Mouse (Mus musculus) cerebellum, adult 2 months (tissue): ENCODE data around the gene Klhl18. TPM values are rescaled to one million over a fixed set of nuclear protein-coding genes. Genes with fewer than 3 reads are reported as not detected.
"Not testable (repeated sequence)": the region's sequence is repeated elsewhere in the genome, so short reads cannot be mapped to it uniquely, and the experiment has no call there.

Experiments used
- DNase-seq, 2 experiments: peaks; one replicate each; pipeline ENCODE4 v3.0.0; 2021
- H3K27ac ChIP-seq: fragments of 200-500 bp; 2 replicates; pipeline ENCODE4 v1.5.1; 2012; ENCODE audit warnings: low read length, control low read depth, inconsistent platforms; ENCODE audit not compliant: insufficient read depth
- H3K27me3 ChIP-seq: fragments of 200-500 bp; 2 replicates; pipeline ENCODE4 v1.6.1; 2012; ENCODE audit warnings: inconsistent platforms, mild to moderate bottlenecking, low read length, moderate library complexity; ENCODE audit not compliant: control insufficient read depth, insufficient read depth
- H3K4me1 ChIP-seq: fragments of 200-500 bp; 2 replicates; pipeline ENCODE4 v1.6.1; 2011; ENCODE audit warnings: low read length; ENCODE audit not compliant: control insufficient read depth, insufficient read depth
- H3K4me3 ChIP-seq: fragments of 200-500 bp; replicated peaks from 2 replicates; pipeline ENCODE3; 2011; ENCODE audit warnings: mild to moderate bottlenecking, low read depth, low read length, control low read depth; ENCODE audit not compliant: insufficient read depth
- CTCF ChIP-seq: fragments of 200-500 bp; IDR thresholded peaks from 2 replicates; pipeline ENCODE4 v1.5.1; 2011; ENCODE audit warnings: low read depth, mild to moderate bottlenecking, control low read depth, low read length, moderate library complexity, borderline replicate concordance; ENCODE audit not compliant: insufficient read depth
- POLR2A ChIP-seq: fragments of 200-500 bp; IDR thresholded peaks from 2 replicates; pipeline ENCODE4 v1.6.1; 2011; ENCODE audit warnings: low read length, control low read depth, borderline replicate concordance; ENCODE audit not compliant: insufficient read depth
- WGBS: fragments of 180-500 bp; shearing (Covaris S2); methylation state at CpG from one replicate; pipeline ENCODE4 v1.1.7; 2018; 5-methylcytosine and 5-hydroxymethylcytosine counted together
- polyA plus RNA-seq: library from polyadenylated mRNA; depleted of rRNA; stranded (reverse); fragments of >200 nt; gene quantifications from 2 replicates; pipeline ENCODE4 v1.2.3, GENCODE M21; 2012; rRNA removed

Klhl18 gene
- polyA plus RNA-seq, 1 experiment = 25.9 TPM

DNA sequence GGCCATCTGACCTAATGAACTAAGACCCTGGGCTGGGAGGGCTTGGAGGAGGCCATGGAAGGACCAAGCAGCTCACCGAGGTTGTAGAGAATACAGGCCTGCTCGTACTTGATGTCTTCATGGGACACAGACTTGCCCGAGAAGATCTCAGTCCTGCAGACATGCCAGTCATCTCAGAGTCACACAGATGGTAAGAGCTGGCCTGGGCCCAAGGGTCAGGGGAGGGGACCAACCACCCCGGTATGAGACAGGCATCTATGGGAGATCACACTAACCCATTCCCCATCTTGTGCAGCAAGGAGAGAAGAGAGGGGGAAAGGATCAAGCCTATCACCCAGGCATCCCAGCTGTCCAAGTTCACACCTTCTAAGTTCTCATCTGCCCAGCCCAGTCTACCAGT, 83.2 kb downstream of the Klhl18 start:
- H3K4me1 ChIP-seq = peaks cover 19% of the 10 kb centered on the region
- TF ChIP-seq POLR2A (no peak), CTCF (no peak)
- 20% methylated on average over 4 of the region's 4 CpGs for WGBS
- H3K27ac ChIP-seq = no peak overlapping the region
- no peaks in the 10 kb centered on the region for H3K27me3 ChIP-seq
- DNase-seq = no peak
- no peak overlapping the region for H3K4me3 ChIP-seq

DNA sequence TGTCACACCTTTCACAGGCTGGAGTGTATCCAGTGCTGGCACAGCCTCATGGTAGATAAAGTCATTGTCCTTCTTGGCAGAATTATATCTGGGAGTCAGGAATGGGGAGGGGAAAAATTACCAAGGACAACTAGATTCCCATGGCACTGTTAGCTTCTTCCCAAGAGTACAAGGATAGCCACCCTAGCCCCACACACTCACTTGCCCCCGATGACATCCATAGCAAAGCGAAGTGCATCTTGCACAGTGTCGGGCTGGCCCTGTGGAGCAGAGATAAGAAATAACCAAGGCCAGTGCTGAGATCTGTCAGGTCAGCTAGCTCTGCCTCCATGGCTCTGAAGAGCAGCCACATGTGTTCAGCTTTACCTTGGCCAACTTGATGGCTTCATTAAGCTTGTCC, 85.7 kb downstream of the Klhl18 start:
- H3K27me3 ChIP-seq = no peaks in the 10 kb centered on the region
- no peak for DNase-seq
- no peak overlapping the region for H3K4me3 ChIP-seq
- no peak overlapping the region for H3K27ac ChIP-seq
- WGBS = 92% methylated on average over 3 of the region's 3 CpGs
- peaks cover 19% of the 10 kb centered on the region for H3K4me1 ChIP-seq
- TF ChIP-seq CTCF (no peak), POLR2A (no peak)

DNA sequence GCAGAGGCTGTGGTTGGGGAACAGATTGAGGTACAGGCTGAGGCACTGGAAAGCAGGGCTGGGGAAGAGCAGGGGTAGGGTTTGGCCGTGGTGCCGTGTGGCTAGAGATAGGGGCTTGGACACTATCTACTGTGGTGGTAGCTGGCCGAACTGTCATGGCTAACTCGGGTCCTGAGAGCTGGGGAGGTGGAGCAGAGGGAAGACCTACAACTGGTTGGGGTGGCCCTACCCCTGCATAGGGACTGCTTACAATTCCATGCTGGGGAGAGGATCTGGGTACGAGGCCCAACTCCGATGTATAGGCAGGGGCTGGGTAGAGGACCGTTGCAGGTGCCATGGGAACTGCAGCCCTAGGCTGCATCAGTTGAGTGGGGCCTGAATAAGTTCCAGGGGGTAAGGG, 88.5 kb downstream of the Klhl18 start:
- no peak for DNase-seq
- TF ChIP-seq CTCF (no peak), POLR2A (no peak)
- H3K4me1 ChIP-seq = peaks cover 13% of the 10 kb centered on the region
- no peaks in the 10 kb centered on the region for H3K27me3 ChIP-seq
- no peak overlapping the region for H3K27ac ChIP-seq
- no peak overlapping the region for H3K4me3 ChIP-seq
- 91% methylated on average over 7 of the region's 7 CpGs for WGBS

DNA sequence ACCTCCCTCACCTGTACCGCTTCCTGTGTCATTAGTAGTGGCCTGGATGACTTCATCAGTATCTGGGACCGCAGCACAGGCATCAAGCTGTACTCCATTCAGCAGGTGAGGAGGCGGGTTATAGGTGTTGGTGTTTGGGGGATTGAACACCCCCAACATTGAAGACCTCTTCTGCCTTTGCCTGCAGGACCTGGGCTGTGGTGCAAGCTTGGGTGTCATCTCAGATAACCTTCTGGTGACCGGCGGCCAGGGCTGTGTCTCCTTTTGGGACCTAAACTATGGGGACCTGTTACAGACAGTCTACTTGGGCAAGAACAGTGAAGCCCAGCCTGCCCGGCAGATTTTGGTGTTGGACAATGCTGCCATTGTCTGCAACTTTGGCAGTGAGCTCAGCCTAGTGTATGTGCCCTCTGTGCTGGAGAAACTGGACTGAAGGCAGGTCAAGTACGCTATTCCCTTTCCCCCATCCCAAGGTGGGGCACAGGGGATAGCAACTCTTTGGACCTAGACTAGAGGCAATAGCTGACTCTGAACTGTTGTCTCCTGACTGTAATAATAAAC, 92.0 kb downstream of the Klhl18 start:
- DNase-seq = no peak
- no peaks in the 10 kb centered on the region for H3K27me3 ChIP-seq
- no peak overlapping the region for H3K4me3 ChIP-seq
- no peaks in the 10 kb centered on the region for H3K4me1 ChIP-seq
- WGBS = 73% methylated on average over 7 of the region's 7 CpGs
- TF ChIP-seq POLR2A (no peak), CTCF (no peak)
- no peak overlapping the region for H3K27ac ChIP-seq

DNA sequence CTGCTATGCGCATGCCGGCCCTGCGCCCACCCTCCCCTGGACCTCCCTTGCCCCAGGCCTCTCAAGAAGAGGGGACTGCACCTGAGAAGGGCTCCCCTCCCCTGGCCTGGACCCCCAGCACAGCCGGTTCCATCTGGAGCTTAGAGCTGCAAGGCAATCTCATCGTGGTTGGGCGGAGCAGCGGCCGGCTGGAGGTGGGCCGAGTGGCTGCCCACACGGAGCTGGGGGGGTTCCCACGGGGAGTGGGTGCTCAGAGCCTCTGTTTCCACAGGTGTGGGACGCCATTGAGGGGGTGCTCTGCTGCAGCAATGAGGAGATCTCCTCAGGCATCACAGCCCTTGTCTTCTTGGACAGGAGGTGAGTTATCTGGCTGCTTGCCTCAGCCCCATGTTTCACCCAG, 95.2 kb downstream of the Klhl18 start:
- Histone ChIP-seq H3K27ac (no peak overlapping the region), H3K27me3 (no peaks in the 10 kb centered on the region), H3K4me1 (no peaks in the 10 kb centered on the region), H3K4me3 (no peak overlapping the region)
- no peak for TF ChIP-seq POLR2A
- no peak for DNase-seq
- 77% methylated on average over 12 of the region's 12 CpGs for WGBS

DNA sequence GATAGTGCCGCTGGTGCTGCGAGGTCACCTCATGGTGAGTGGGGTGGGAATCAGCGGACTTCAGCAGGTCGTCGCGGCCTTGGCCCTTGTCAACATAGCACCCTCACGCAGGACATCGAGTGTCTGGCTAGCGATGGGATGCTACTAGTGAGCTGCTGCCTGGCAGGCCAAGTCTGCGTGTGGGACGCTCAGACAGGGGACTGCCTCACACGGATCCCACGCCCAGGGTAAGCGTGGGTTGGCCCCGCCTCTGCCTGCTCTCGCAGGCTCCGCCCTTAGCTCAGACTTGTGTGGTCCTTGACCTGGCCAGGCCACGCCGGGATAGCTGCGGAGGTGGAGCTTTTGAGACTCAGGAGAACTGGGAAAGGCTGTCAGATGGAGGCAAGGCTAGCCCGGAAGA, 95.8 kb downstream of the Klhl18 start:
- no peak for TF ChIP-seq POLR2A
- no peak for TF ChIP-seq CTCF
- Histone ChIP-seq H3K4me3 (no peak overlapping the region), H3K27ac (no peak overlapping the region), H3K27me3 (no peaks in the 10 kb centered on the region), H3K4me1 (no peaks in the 10 kb centered on the region)
- 62% methylated on average over 21 of the region's 21 CpGs for WGBS
- DNase-seq = no peak

DNA sequence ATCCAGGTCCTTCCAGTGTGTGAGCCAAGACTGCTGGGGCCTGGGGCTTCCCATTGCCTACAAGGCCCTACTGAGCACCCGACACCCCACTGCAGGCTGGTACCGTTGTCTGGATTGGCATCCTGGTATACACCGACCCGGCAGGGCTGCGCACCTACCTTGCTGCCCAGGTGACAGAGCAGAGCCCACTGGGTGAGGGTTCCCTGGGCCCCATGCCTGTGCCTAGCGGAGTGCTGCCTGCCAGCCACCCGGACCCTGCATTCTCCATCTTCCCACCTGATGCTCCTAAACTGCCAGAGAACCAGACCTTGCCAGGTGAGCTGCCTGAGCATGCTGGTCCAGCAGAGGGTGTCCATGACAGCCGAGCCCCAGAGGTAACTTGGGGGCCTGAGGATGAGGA, 97.1 kb downstream of the Klhl18 start:
- H3K4me3 ChIP-seq = no peak overlapping the region
- H3K4me1 ChIP-seq = no peaks in the 10 kb centered on the region
- 96% methylated on average over 8 of the region's 8 CpGs for WGBS
- no peak overlapping the region for H3K27ac ChIP-seq
- no peaks in the 10 kb centered on the region for H3K27me3 ChIP-seq
- DNase-seq = no peak
- TF ChIP-seq CTCF (no peak), POLR2A (no peak)

DNA sequence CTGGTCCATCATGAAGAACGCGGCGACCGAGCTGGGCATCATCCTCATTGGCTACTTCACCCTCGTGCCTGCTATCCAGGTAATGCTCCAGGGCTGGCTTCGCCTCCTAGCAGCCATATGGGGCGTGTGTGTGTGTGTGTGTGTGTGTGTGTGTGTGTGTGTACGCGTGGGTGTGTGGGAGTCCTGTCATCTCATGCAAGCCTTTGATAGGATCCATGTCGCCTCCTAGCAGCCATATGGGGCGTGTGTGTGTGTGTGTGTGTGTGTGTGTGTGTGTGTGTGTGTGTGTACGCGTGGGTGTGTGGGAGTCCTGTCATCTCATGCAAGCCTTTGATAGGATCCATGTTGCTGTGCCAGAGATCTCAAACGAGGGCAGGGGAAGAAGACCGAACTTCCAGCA, 98.8 kb downstream of the Klhl18 start:
- WGBS = 67% methylated on average over 15 of the region's 15 CpGs
- not testable (repeated sequence) for H3K27me3 ChIP-seq, H3K4me3 ChIP-seq, DNase-seq, H3K27ac ChIP-seq, H3K4me1 ChIP-seq

Other genes starting within 250 kb of the Klhl18 start
- 118 and 124 TPM in 2 replicates for gene Cspg5, start 232.9 kb downstream of the Klhl18 start, polyA plus RNA-seq
- gene Elp6, start 171.5 kb downstream of the Klhl18 start, polyA plus RNA-seq = 24.7 and 26.0 TPM in 2 replicates
- 45.8 and 46.0 TPM in 2 replicates for gene Scap, start 143.4 kb downstream of the Klhl18 start, polyA plus RNA-seq
- gene Ptpn23, start 68.5 kb downstream of the Klhl18 start, polyA plus RNA-seq = 50.0 and 50.4 TPM in 2 replicates
- 0.90 and 2.5 TPM in 2 replicates for gene Ngp, start 56.9 kb downstream of the Klhl18 start, polyA plus RNA-seq
- gene Kif9, start 264 bp upstream of the Klhl18 start, polyA plus RNA-seq = 2.2 and 2.3 TPM in 2 replicates
- gene Setd2, start 55.9 kb upstream of the Klhl18 start, polyA plus RNA-seq = 69.0 and 69.5 TPM in 2 replicates
- 3.2 and 3.5 TPM in 2 replicates for gene Nradd, start 147.8 kb upstream of the Klhl18 start, polyA plus RNA-seq
- gene Nbeal2, start 177.5 kb upstream of the Klhl18 start, polyA plus RNA-seq = 16.8 and 19.1 TPM in 2 replicates
- gene Ccdc12, start 179.8 kb upstream of the Klhl18 start, polyA plus RNA-seq = 98.5 and 102 TPM in 2 replicates